Mouse (Mus musculus) layer of hippocampus, adult 9-10 months (tissue): ENCODE results near the gene Ppa2.

Source experiments
- DNase-seq: peaks from one replicate; pipeline ENCODE4 v3.0.0; 2022; ENCODE audit warnings: low spot score

The Ppa2 gene

DNA sequence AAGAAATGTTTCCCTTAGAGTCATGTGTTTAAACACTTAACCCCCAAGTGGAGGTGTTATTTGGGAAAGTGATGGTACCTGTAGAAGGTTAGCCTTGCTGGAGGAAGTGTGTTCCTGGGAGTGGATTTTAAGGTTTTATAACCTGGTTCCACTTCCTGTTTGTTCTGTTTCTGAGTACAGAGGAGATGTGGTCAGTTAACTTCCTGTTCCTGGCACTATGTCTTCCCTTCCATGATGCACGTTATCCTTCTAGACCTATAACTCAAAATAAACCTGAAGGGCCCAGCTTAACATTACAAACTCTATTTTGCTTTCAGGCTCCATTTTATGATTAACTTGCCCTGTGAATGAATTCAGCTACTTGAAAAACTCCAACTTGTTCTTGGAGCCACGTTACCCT, 84.6 kb downstream of the Ppa2 start:
- DNase-seq, result no peak

DNA sequence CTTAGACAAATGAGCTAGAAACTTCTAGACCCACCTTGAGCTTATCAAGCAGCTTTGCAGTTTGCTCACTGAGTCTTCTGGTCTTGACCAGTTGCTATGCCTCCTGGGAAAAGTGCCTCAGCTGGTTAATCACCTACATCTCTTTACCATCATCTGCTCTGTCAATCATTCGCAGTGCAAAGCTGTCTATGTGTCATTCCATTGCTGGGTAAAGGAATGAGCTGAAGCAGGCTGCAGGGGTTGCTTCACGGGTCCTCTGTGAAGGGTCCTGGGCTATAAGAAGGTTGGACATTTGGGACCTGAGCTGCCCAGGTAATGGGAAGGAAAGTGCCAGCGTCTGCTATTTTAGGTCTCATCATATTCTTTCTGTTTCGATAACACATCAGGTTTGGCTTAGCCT, 93.9 kb downstream of the Ppa2 start:
- no peak for DNase-seq

DNA sequence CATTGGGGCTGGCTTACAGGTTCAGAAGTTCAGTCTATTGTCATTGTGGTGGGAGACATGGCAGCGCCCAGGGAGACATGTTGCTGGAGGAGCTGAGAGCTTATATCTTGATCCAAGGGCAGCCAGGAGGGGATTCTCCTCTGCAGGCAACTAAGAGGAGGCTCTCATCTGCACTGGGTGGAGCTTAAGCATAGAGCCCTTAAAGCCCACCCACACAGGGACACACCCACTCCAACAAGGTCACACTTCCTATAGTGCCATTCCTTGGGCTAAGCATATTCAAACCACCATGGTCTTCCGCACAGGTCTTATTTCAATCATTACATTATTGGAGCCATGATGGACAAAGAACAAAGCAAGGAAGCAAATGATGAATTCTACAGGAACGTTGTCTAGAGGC, 95.7 kb downstream of the Ppa2 start:
- no peak for DNase-seq

DNA sequence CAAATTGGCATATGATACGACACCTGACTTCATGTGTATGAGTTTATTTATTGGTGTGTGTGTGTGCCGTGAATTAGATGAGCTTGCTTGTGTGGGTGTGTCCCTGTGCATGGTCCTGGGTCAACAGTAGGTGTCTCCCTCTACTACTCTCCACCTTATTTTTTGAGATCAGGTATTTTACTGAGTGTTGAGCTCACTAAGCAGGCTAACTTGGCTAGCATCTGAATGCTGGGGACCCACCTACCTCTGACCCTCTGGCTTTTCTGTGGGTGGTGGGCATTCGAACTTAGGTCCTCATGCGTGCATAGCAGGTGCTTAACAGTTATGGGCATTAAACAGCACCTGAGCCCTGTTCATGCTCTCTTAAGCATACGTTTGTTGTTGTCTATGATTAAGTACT, 96.3 kb downstream of the Ppa2 start:
- no peak for DNase-seq

DNA sequence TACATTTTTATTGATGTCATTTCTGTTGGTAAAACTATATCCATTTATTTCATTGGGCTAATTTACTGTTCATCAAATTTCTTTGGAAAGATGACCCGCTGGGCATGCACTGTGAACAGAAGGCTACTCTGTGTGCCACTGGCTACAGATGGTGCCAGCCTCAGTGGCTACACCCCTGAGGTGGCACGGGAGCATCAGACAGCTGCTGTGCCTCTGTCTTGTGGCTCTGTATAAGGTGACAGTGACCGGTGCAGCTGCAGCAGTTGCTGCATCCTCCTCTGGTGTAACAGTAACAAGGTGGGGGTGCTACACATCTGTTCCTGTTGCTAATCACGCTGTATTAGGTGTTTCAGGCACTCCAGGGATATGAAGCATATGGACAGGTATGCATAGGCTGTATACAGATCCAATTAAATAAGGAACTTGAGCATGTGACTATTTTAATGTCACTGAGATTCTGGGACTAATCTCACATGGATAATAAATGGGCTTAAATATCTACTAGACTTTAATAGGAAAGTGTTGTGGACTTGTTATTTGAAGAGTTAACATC, 101.3 kb downstream of the Ppa2 start:
- no peak for DNase-seq

DNA sequence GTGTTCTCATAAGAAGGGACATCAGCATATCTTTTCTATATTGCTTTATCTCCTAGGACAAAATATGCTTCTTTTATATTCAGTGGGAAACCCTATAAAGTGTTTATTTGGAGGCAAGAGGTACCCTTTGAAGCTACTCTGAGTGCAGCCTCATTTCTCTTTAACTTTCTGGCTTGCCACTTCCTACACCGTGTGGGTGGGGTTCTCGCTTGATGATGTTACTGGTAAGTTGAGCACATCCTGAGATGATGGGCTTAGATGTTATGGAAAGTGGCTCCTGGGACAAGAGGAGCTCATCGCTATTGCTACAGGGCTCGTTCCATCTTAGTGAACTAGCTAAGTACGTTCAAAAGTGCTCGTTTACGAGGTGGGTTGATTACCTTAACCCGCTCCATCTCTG, 101.9 kb downstream of the Ppa2 start:
- DNase-seq, result no peak

DNA sequence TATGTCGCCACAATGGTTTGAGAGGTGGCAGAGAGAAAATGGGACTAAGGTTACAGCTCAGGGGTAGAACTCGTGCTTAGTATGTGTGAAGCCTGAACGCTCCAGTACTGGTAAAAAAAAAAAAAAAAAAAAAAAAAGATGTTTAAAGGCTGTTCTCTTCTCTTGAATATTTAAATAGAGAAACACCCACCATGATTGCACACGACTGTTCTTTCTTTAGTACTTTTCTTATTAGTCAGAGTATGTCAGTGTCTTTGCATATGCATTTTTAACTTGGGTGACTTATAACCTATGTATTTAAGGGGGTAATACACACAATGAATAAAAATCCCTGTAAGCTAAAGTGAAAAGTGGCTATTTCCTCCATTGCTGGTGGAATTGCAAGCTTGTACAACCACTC, 104.8 kb downstream of the Ppa2 start:
- no peak for DNase-seq

DNA sequence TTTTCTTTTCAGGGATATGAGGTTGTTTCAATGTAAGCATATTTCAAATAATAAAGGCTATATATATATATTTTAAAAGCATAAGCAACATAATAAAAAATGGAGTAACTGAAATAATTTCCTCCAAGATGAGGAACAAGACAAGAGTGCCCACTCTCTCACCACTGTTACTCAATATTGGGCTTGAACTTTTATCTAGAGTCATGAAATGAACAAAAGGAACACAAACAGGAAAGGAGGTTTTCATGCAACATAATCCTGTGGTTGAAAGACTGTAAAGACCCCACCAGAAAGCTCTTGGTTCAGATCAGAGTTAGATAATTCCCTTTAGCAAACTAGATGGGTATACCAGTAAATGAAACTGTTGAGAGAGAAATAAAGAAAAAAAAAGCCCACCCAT, 113.2 kb downstream of the Ppa2 start:
- DNase-seq, result no peak
